In the genomic region with DNA sequence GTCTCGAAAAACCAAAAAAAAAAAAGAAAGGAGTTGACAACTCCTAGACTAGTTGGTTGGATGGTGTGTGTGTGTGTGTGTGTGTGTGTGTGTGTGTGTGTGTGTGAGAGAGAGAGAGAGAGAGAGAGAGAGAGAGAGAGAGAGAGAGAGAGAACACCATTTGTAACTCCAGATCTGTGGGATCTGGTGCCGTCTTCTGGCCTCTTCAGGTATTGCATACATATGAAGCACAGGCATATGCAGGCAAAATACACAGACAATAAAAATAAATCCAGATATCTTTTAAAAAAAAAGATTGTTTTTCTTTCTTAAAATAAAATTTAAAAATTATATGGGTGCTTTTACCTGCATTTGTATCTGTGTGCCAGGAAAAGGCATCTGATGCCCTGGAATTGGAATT, we compare ENCODE assay signal across 9 mouse cellular contexts. TPM values are rescaled to one million over a fixed set of nuclear protein-coding genes. Genes with fewer than 3 reads are reported as not detected.
DNase-seq lines count a peak whose midpoint lies in the region; ATAC-seq lines count a peak whose summit lies in the region.
"Had no signal": no experiment of that assay in that cellular context is flagged by ENCODE, and none has a peak within 500 bp of the region (broad histone marks: within the 10 kb centered on the region; RNA-seq: fewer than 3 reads in every experiment).

No protein-coding gene starts in this region.

- ATAC-seq in hindbrain, embryonic 14.5 days (ENCODE audit: low FRiP score) = no peak

- no peak overlapping the region for H3K4me3 ChIP-seq in hindbrain, embryonic 14.5 days (replicated peaks; ENCODE audit: low read length)
- H3K4me3 ChIP-seq: hindbrain, embryonic 15.5 days had no signal

- H3K27ac ChIP-seq in hindbrain, embryonic 14.5 days = no peak overlapping the region
- H3K27ac ChIP-seq: hindbrain, embryonic 15.5 days had no signal

- peak; percentile 72 for DNase-seq in heart, postnatal 4 days
- DNase-seq in heart, postnatal 25 days (ENCODE audit: low spot score) = no peak
- DNase-seq in thymus, postnatal 14 days = peak; percentile 46
- no peak for DNase-seq in thymus, adult 18-20 months
- peak; percentile 59 for DNase-seq in induced T-regulatory cell, adult 2 months (ENCODE audit: low read depth)
- DNase-seq in right cerebral cortex, postnatal 4 days = peak; percentile 54
- DNase-seq in hindbrain, embryonic 14.5 days (ENCODE audit: low spot score) = no peak
- DNase-seq in frontal cortex, postnatal 36 days (ENCODE audit: low spot score in 2 of 2) = no peak

- no peaks in the 10 kb centered on the region for H3K27me3 ChIP-seq in hindbrain, embryonic 14.5 days (ENCODE audit: control insufficient read depth, insufficient read depth, low read length)
- H3K27me3 ChIP-seq: hindbrain, embryonic 15.5 days had no signal

- no peaks in the 10 kb centered on the region for H3K9me3 ChIP-seq in hindbrain, embryonic 14.5 days (ENCODE audit: control insufficient read depth, low read length)
- H3K9me3 ChIP-seq: hindbrain, embryonic 15.5 days had no signal

- H3K4me1 ChIP-seq in hindbrain, embryonic 14.5 days (replicated peaks; ENCODE audit: control insufficient read depth, insufficient read depth, low read length) = no peaks in the 10 kb centered on the region
- H3K4me1 ChIP-seq: hindbrain, embryonic 15.5 days had no signal

- H3K36me3 ChIP-seq in hindbrain, embryonic 14.5 days (replicated peaks; ENCODE audit: control insufficient read depth, insufficient read depth) = no peaks in the 10 kb centered on the region
- H3K36me3 ChIP-seq: hindbrain, embryonic 15.5 days had no signal

- intact Hi-C loops in heart, postnatal 25 days (cut with DNase I) = no loop called here

- no peak overlapping the region for H3K9ac ChIP-seq in hindbrain, embryonic 14.5 days
- H3K9ac ChIP-seq: hindbrain, embryonic 15.5 days had no signal

- H3K4me2 ChIP-seq in hindbrain, embryonic 14.5 days (replicated peaks) = no peak overlapping the region
- H3K4me2 ChIP-seq: hindbrain, embryonic 15.5 days had no signal

- WGBS in hindbrain, embryonic 14.5 days = 51% methylated on average over 2 of the region's 2 CpGs

RNA-seq across cellular contexts. Expression of a gene that starts 18.3 kb away (rescaled TPM):
- total RNA-seq in heart, postnatal 4 days (2021) = 100 to 1,000 TPM; 213 to 221 TPM
- 100 to 1,000 TPM; 453 to 459 TPM for total RNA-seq in heart, postnatal 25 days (2021)
- 34.2 TPM in 2 replicates for polyA plus RNA-seq in hindbrain, embryonic 14.5 days (2014; fragmentation: Nextera tagmentation; extraction: Ambion mirVana)

RNA-seq across cellular contexts. Expression of a gene that starts 19.3 kb away (rescaled TPM):
- total RNA-seq in heart, postnatal 4 days (2021) = 100 to 1,000 TPM; 120 to 130 TPM
- 100 to 1,000 TPM; 125 to 134 TPM for total RNA-seq in heart, postnatal 25 days (2021)
- 131 and 140 TPM in 2 replicates for polyA plus RNA-seq in hindbrain, embryonic 14.5 days (2014; fragmentation: Nextera tagmentation; extraction: Ambion mirVana)

RNA-seq across cellular contexts. Expression of a gene that starts 42.1 kb away (rescaled TPM):
- 1 to 10 TPM; 8.6 TPM for total RNA-seq in heart, postnatal 4 days (2021)
- total RNA-seq in heart, postnatal 25 days (2021) = 1 to 10 TPM; 7.7 to 9.1 TPM
- polyA plus RNA-seq in hindbrain, embryonic 14.5 days (2014; fragmentation: Nextera tagmentation; extraction: Ambion mirVana) = 13.4 and 15.8 TPM in 2 replicates

RNA-seq across cellular contexts. Expression of a gene that starts 56.3 kb away (rescaled TPM):
- 1 to 10 TPM; 2.1 to 2.4 TPM for total RNA-seq in heart, postnatal 4 days (2021)
- under 1 TPM; 0.36 to 0.57 TPM for total RNA-seq in heart, postnatal 25 days (2021)
- 2.4 and 2.7 TPM in 2 replicates for polyA plus RNA-seq in hindbrain, embryonic 14.5 days (2014; fragmentation: Nextera tagmentation; extraction: Ambion mirVana)

Comparison
In these comparisons a context has a peak if more than half of its experiments do, and no peak if none do; other contexts are left out.
1. DNase-seq: peak in heart, postnatal 4 days (single experiment), thymus, postnatal 14 days (single experiment), induced T-regulatory cell, adult 2 months (single experiment) and right cerebral cortex, postnatal 4 days (single experiment); none in heart, postnatal 25 days (single experiment), thymus, adult 18-20 months (0 of 2), hindbrain, embryonic 14.5 days (single experiment) and frontal cortex, postnatal 36 days (0 of 2).